Mouse (Mus musculus) thymus, postnatal 4 days (tissue): ENCODE measurements around the gene Kcnip1.

Experiments
- DNase-seq: peaks from one replicate; pipeline ENCODE4 v3.0.0; 2021

Kcnip1 gene

DNA sequence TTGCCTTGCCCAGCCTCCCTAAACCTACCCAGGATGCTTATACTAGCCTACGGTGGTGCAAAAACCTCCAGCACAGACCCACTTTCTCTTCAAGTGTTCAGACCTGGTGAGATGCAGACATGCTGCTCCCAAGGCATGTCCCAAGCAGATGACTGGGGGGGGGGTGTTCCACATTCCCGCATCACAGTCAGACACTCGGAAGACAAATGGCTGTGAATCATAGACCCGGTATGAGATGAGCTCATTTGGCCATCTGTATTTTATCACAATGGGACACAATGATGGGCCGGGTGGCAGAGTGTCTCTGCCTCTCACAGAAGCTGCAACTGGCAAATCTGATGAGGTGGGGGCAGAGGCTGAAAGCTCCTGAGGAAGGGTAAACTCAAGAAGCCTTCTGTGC lies 244.2 kb downstream of the Kcnip1 start:
- no peak for DNase-seq

DNA sequence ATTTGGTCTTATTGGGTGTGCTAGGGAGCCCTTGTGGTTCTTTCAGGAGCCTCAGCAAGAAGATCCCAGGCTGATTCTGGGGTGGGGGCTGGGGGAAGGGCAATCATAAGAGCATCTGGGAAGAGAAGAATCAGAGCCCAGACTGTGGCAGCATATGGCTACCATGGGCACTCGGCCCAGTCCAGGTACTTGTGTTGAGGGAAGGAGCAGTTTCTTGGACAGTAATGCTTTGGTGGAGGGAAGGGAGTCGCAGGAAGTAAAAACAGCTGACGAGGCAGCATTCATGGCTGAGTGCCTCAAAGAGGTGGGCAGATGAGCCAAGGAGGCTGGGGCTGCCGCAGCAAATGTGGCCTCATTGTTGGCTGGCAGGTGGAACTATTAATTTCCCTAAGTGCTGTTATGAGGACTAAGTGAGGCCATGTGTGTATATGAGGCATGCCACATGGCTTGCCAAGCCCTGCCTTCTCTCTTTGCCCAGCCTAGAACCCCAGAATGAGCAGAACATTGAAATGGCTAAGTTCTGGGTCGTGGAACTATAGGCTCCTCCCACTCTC lies 245.5 kb downstream of the Kcnip1 start:
- DNase-seq = no peak

DNA sequence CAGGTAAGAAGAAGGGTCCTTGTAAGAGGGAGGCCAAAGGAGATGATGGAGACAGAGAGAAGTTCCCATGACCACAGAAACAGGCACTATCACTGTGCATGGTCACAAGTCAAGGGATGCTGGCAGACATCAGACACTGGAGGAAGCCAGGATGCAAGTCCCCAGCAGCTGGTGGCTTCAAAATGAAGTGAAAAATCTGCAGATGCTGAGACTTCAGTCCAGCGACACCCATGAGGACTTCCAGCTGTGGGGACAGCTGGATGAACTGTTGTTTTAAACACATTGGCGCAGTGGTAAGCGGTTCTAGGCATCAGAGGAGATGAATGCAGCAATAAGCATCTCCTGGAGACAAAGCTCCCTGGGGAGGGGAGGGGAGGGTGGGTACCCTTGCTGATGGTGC lies 246.6 kb downstream of the Kcnip1 start:
- no peak for DNase-seq

DNA sequence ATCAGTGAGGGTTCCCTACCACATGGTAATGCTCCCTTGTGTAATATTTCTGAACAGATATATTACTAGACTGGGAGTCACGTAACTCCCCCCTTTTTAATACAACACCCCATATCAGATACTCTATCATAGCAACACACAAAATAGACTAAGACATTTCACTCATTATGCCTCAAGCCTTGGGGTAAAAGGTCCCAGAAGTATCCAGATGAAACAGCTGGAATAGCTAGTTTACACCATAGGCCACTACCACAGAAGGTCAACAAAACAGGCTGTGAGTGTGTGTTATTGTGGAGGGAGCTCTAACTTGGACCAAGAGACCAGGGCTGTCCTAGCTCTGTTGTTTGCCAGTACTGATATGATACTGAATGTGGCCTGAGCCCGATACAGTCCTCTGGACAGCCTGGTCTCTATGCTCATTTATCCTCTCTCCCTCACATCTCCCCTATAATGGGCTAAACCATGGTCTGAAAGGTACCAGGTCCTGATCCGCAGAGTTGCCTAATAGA lies 247.1 kb downstream of the Kcnip1 start:
- no peak for DNase-seq

DNA sequence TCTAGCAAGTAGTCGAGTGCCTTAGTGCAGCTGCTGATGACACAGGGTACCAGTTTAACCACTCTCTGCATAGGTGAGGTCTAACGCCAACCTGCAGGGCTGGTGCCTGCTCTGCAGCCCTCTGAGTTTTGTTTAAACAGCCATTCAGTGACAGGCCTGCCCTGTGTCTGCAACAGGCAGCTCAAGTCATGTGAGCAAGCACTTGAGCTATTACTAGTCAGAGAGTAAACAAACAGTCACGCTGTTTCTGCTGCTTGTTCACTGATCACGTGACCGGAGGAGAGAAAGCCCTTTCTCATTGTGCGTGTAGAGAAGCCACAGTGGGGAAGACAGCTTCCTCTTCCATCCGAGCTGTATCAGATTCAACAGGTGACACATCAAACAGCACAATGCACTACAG lies 248.5 kb downstream of the Kcnip1 start:
- peak; percentile 11 for DNase-seq

DNA sequence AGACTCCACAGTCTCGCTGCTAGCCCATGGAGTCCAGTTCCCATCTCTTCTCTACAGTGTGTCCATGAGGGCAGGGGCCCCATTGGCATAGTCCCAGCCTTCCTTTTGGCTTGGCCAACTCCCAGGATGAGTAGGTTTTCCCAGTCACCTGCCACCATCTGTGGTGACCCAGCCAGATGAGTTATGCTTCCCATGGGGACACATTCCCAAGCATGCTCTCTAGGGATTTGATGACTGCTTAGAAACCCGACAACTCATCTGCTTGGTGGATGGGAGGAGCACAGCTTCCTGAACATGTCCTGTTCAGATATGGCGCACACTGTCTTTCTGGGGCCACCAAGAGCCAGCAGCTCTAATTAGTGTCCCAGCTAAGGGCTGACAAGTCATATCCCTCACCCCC lies 252.8 kb downstream of the Kcnip1 start:
- DNase-seq = no peak

DNA sequence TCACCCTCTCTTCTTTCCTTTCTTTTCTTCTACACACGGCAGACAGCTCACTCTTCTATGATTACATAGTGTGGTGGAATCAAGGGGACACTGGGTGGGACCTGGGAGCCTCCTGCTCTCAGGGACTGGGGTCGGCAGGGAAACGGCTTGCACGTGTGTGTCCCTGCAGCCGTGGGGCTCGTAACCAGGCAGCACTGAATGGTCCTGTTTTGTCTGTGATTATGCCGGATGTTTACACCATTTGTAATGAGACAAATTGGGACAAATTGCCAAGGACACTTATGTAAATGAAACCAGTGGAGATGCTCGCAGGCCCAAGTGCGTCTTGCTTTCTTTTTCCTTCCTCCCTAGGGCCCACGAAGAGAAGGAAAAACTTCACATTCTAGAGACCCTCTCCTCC lies 256.5 kb downstream of the Kcnip1 start:
- no peak for DNase-seq

DNA sequence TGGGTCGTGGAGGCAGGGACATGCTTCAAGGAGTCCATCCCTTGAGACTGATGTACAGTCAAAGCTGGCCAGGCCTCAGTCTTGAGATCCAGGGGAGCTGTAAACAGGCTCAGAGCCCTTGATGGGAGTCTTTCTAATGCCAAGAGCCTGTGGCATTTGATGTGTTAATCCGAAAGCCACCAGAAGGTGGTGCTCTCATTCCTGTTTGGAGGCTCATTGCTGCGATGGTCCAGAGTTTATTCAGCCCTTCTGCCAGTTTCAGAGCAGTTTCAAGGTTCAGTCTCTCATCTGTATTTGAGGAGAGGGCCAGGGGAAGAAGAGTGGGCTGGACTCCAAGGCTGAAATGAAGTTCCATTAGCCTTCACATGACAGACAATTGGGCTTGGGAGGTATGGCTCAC lies 259.7 kb downstream of the Kcnip1 start:
- DNase-seq = peak; percentile 75

DNA sequence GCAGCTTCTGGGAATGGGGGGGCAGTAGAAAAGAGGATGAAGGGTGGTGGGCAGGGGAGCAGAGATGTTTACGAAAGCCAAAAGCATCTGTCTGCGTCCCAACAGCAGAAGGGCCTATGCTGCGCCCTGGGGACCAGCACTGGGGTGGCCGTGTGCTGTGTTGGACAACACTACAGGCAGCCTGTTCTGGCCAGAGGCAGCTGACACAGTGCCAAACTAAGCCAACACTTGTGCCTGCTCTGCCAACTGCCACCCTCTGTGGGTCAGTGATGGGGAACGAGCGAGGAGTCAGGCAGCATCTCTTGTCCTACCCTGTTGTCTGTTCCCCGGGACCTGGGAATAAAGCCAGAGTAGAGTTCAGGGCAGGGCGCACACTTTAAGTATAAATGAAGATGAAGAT lies 260.6 kb downstream of the Kcnip1 start:
- DNase-seq = no peak

DNA sequence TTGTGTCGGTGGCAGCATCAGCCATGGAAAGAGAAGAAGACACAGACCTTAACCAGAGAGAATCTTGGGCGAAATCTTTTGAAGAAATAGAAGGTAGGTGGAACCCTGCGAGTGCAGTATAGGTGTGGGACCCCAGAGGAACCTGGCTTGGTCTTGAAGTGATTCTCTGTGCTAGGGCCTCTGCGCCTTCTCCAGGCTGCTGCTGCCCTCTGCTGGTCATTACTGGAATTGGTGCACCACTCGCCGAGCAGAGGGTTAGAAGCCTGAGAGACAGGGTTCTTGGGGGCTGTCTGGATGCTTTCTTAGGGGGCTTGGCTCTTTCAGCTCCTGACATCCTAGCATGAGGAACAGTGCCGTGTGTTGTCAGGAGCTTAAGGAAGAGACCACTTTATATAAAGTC lies 271.7 kb downstream of the Kcnip1 start:
- peak; percentile 86 for DNase-seq

DNA sequence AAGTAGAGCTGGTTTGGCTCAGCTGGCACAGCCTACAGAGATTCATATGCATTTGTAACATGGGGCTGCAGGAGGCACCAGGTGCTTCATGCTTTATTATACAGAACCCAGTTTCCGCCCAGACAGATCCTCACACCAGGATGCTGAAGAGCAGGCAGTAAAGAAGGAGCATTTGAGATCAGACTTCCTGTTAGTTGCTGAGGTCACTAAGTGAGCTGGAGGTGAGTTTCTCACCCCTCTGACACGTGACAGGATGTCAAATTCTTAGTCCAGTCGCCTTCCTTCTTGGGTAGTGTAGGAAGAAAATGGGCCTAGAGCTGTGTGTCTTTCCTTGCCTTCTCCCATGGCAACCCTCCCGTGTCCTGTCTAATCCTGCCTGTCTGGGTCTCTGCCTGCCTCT lies 286.2 kb downstream of the Kcnip1 start:
- no peak for DNase-seq

DNA sequence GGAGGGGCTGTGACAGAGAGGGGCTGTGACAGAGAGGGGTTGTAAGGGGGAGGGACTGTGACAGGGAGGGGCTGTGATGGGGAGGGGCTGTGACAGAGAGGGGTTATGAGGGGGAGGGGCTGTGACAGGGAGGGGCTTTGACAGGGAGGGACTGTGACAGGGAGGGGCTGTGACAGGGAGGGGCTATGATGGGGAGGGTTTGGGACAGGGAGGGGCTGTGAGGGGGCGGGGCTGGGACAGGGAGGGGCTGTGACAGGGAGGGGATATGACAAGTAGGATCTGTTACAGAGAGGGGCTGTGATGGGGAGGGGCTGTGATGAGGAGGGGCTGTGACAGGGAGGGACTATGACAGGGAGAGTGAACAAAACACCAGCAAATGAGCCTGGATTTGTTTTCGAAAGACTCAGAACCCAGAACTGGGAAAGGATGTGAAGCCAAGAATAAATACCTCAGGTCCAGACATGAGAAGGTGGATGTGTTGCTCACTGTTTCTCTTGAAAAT lies 290.9 kb downstream of the Kcnip1 start:
- no peak for DNase-seq

DNA sequence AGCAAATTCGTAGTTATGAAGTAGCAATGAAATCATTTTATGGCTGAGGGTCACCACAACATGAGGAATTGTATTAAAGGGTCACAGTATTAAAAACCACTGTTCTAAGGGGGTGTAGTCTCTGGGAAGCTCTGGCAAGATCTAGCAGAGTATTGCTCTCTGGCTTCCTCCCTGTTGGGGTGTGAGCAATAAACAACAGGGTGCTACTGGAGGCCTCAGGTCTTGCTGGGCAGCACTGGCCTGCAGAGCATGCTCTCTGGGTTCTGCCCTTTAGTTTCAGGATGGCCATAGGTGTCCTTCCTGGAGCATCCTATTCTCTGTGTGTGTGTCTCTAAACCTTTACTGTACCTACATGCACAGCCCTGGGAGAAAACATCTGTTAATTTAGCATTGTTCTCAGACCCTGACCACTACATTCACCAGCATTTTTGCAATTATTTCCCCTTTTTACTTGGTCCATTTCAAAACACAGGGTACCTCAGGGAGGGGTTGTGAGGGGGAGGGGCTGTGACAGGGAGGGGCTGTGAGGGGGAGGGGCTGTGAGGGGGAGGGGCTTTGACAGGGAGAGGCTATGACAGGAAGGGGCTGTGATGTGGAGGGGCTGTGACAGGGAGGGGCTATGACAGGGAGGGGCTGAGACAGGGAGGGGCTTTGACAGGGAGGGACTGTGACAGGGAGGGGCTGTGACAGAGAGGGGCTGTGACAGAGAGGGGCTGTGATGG lies 291.6 kb downstream of the Kcnip1 start:
- no peak for DNase-seq

DNA sequence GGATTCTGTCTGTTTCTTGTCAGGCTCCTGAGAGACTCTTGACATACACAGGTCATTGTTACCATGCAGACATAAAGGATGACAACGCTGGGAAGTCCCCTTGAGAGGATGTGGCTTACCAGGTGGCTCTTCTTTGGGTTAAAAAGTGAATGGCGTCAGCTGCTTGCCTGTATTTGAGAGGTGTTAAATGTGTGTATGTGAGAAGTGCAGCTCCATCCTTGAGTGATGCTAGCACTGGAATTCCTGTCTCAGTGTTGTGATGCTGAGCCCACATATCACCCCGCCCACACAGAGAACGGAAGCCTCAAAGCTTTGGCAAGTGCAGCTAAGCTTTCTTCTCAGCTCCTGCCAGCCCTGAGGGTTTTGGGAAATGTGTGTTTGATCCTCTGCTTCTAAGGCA lies 292.2 kb downstream of the Kcnip1 start:
- peak; percentile 18 for DNase-seq

DNA sequence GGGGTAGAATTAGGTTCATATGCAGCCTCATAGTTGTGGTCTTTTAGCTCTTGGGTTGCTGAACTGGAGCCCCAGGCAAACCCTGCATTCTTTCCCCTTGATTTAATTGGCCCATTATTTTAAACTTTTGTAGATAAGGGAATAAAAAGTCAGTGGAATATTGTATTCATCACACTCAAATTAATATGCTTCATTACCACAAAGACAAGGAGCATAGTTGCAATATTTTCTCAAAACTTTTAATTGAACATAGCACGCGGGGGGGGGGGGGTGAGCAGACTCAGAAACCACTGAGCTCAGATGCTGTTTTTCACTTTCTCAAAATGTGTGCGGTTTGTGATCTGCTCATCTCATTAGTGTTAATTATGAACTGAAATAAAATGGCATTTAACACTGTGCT lies 302.8 kb downstream of the Kcnip1 start:
- DNase-seq = no peak

DNA sequence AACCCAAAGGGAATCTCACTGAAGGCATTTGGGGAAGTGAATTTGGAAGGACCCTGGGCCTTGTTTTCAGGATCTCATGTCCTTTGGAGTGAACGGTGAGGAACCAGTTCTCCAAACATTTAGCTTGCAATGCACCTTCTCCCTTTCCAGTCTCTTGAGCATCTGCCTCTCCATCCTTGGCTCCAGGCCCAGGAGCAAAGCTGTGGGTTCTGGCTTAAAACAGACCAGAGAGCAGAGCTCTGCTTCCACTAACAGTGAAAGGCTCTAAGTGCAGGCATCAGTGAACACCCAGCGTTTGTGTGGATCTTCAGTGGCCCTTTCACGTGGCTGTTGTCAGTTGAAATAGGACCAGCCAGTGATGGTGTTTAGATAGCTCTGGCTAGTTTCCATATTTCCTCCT lies 307.0 kb downstream of the Kcnip1 start:
- DNase-seq = no peak

DNA sequence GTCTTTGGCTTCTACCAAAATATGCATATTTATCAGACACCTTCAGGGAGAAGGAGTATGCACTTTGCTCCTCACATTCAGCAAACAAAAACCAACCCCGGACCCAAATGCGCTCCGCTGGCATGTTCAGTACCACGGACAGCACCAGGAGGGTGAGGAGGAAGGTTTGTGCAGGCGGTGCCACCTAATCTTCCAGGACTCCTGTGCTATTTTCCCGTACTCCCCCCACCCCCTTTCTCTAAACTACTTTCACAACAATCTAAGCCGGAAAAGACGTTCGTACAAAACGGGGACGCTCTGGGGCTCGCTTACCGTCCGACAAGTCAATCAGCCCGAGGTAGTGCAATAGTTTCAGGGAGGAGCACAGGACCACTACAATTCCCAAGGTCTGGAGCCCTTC lies 312.8 kb downstream of the Kcnip1 start:
- peak; percentile 69 for DNase-seq

DNA sequence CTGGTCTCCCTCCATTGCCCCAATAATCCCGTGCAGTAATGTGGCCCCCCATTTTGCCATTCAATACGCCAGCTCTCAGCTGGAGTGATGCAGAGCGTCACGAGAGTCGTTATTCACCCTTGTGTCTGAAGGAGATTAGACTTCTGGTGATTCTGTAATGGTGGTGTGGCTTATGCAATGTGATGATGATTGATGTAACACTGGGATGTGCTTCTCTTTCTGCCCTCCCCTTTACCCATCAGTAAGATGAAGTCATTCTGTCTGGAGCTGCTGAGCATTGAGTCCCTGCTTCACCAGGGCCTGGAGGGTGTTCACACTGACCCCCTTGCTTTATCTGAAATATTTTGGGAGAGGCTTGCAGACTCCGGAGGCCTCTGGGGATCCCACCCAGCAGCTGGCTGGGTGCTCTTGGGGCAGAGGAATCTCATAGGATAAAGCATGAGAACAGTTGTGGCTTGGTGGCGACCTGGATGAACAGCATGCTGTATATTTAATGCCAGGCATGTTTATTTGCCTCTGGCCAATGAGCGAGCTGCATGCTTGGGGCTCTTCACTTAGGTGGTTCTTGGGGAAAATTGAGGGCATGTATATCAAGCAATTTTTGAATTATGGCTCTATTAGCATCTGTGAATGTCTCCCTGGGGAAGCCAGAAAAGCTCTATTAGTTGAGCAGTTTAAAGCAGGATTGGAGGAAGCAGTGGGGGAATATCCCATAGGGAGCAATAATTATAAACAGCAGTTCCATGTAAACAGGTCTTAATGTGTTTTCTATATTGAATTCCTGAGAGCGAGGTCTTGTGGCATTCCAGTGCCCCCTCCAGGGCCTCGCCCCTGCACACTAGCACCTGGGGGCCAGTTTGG lies 322.6 kb downstream of the Kcnip1 start:
- DNase-seq = no peak

DNA sequence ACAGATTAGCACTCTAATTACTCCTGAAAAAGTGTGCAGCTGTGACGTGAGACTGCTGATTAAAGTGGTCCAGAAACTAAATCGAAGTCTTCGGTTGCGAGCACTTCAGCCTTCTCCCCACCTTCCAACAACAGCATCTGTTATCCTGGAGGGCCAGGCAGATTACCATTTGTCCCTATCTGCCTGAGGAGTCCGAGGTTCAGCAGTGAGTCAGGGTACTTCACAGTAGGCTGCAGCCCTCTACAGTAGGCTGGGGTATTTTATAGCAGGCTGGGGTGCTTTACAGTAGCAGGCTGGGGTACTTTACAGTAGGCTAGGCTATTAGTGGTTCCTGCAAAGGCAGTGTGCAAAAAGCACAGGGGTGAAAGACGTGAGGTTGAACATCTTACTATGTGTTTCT lies 324.6 kb downstream of the Kcnip1 start:
- no peak for DNase-seq

DNA sequence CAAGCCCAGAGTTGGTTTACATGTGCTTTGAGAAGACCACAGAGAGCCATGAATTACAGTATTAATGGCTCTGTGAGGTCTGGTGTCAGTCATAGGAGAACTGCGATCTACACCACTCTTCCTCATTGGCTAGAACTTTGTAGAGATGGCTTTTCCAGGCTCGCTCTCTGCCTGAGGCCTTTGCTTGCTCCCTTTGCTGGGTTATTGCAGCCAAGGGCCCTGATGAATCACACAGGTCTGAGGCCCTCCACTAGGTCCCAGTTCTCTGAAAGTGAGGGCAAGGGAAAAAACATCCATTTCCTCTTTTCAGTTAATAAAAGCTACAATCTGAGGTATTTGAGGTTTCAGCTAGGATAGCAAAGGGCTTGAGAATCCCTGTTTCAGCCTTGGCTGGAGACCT lies 329.4 kb downstream of the Kcnip1 start:
- DNase-seq = no peak

DNA sequence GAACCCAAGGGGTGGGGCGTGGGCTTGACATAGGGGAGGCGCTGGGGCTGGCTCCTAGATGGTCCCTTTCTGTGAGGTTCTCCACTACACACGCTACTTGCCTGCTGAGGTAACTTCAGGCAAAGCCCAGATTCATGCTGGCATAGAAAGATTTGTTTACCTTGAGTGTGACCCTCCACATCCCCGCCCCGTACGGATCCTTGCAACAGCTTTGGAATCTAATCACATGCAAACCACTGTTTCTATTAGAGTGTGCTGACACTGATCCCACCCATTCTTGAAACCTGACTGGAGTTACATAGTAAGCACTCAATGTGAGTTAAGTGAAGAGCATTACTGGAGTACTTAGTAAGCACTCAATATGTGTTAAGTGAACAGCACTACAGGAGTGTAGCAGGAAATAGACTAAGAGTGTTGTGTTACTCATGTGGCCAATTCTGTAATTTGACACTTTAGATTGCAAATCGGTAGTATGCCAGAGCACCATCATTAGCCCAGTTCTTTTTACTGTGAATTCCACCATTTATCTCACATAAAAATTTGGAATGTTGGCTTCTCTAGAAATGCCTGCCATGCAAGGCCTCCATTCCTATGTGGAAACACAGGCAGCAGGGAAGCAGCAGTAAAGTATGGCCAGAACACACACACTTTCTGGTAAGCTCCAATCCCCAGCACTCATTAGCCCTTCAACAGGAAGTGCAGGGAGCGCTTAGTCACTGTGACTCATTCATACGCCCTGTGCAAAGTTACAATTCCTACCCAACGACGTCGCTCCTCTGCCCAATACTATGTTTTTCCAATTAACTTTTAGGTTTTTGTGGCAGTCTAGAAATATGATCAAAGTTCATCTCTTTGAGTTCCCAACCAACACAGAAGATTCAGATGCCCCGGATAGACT lies 332.7 kb downstream of the Kcnip1 start:
- DNase-seq = no peak

DNA sequence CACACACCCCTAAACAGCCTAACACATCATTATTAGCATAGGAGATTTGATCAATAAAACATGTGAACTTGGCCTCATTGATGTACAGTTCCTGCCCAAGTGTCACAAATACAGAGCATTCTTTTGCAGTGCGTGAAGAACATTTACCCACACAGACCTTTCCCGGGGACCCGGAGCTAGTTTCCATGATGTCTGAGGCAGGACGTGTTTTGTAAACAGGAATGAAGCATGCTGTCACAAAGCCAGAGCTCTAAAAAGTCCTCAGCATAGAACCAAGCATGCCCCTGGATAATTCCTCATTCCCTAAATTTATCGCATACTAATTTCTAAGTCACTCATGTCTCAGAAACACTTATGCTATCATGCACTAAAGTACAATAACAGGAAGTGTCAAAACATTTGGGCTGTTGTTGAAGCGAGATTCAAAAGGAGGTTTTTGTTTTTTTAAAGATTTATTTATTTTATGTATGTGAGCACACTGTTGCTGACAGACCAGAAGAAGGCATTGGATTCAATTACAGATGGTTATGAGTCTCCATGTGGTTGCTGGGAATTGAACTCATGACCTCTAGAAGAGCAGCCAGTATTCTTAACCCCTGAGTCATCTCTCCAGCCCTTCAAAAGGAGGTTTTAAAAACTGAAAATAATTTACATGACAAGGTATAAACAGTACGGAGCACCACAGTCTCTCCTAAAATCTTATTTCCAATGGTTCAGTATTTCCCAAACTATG lies 336.9 kb downstream of the Kcnip1 start:
- DNase-seq = no peak
